Mouse (Mus musculus): ENCODE measurements around the gene Gm10337.

Gm10337 gene

DNA sequence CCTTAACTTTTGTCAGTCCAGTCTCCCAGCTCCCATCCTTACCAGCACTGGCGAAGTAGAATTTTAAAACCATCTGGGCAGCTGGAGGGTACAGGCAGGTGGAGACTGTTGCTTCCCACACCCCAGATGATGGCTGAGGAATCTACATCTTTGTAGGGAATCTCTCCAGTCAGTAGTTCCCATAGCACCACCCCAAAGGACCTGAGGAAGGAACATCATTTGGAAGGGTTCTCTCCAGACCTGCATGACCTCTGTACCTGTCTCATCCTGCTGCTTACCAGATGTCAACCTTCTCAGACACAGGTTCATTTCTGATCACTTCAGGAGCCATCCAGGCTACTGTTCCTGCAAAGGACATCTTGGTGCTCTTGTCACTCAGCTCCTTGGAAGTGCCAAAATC is at the start of gene Gm10337:
Gene Gm10337, plus strand, starts transcription at position 276 of the 400 bp plus-strand sequence.
- in situ Hi-C loops (cut with MboI, MseI), result loop anchor here (10.0 kb wide), 1 partner anchor 419 kb away; no protein-coding TSS in a partner anchor

DNA sequence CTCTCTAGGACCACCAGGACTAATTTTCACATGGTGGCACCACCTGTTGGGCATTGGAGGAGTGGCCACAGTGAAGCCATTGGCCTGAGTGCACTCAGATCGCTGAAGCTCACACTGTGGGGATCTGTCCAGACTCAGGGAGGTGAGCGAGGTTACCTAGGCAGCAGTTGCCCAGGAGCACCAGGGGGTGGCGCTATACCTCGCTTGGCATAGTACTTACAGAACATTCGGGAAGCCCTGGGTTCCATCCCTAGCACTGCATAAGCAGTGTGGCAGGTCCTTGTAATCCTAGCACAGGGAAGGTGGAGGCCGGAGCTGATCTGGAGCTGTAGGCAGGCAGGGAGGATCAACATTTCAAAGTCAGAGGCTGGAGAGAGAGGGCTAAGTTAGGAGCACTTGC is 47.5 kb upstream of the Gm10337 start:
- in situ Hi-C loops (cut with MboI, MseI), result no loop called here

DNA sequence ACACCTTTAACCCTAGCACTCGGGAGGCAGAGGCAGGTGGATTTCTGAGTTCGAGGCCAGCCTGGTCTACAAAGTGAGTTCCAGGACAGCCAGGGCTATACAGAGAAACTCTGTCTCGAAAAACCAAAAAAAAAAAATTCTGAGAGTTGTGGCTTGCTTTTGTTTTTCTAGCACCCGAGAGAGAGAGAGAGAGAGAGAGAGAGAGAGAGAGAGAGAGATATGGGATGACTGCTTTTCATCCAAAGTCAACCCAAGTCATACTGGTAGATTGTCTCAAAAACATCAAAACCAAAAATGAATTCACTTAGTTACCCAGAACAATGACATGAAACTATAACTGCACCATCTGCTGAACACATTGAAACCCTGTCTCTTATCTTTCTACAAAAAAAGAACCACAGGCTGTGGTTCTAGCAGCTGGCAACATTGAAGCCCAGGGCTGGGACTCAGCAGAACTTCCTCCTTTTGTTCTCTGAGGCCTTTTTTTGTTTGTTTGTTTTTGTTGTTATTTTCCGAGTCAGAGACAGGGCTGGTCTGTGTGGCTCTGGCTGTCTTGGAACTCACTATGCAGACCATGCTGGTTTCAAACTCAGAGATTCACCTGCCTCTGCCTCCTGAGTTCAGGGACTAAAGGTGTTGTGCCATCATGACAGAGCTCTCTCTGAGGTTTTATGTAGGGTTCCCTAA is 45.3 kb upstream of the Gm10337 start:
- in situ Hi-C loops (cut with MboI, MseI), result no loop called here

DNA sequence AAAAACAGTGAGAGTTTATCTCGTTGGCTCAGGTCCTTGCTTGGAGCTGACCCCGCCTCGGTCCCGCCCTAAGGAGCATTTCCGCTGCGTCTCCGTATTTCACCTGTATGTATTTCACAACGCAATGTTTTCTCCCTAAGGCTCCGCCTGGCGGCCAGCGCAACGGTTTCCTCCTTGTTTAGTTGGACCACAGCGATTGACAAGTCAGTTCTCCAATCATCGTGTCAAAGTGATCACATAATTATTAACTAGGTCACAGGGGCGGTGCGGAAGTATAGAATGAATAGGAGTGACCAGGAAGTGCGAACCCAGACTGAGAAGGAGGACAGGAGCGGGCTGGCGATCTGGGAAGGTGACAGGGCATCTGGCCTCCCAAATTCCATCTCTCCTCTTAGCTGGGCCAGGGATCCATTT is 44.6 kb upstream of the Gm10337 start, which contains the start of gene Prr13:
Gene Prr13, plus strand, starts transcription at position 125 of the 414 bp plus-strand sequence.
- in situ Hi-C loops (cut with MboI, MseI), result no loop called here

DNA sequence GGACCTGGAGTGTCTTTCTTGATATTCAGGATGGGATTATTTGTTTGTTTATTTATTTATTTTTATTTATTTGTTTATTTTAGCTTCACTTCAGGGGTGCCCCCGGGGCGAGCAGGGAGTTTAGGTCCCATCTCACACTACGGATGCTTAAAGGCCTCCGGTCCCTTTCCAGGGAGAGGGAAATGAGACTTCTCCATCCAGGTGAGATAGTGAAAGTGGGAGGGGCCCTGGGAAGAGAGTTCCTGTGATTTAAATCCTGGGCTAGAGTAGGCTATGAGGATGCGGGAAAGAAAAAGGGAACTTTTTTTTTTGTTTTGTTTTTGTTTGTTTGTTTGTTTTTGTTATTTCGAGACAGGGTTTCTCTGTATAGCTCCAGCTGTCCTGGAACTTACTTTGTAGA is 44.1 kb upstream of the Gm10337 start:
- in situ Hi-C loops (cut with MboI, MseI), result no loop called here

DNA sequence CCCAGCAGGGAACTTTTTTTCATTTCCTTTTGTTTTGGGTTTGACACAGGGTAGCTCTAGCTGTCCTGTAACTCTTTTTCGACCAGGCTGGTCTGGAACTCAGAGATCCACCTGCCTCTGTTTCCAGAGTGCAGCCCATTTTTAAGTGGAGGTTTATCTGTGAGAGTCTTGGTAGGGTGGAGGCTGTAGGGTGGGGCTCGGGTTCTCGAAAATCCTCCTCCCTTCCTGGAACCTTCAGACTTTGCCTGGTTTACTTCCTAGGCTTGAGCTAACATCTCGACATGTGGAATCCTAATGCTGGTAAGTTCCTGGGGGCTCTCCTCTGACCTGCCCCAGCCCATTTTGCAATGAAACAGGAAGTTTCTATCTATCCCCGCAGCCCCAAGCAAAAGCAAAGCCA is 43.7 kb upstream of the Gm10337 start:
- in situ Hi-C loops (cut with MboI, MseI), result no loop called here

DNA sequence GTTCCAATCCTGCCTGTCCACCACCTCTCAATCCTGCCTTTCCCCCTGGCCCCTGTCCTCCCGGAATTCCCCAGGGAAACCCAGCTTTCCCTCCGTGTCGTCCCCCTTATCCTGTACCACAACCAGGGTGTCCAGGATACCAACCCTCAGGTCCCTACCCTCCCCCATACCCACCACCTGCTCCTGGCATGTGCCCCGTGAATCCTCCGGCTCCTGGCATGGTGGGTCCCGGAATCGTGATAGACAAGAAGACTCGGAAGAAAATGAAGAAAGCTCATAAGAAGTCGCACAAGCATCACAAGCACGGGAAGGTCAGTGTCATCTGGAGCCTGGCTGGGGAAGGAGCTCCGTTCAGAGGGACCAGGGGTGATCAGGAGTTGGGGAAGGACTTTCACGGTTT is 43.1 kb upstream of the Gm10337 start:
- in situ Hi-C loops (cut with MboI, MseI), result no loop called here

DNA sequence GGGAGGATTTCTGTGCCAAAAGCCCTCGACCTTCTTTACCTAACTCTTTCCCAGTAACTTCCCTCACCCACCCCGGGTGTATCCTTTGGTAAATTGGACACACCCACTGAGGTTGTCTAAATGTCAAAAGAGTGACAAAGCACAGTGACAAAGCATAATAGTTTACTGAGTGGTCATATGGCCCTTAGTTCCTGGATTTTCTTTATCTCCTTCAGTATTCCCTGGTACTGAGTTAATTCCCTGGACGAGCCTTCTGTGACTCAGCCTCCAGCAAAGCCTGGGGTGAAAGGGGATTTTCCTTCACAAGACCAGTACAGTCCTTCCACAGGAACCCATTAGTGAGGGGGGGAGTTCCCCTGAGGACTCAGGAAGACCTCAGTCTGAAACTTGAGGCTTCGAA is 42.6 kb upstream of the Gm10337 start:
- in situ Hi-C loops (cut with MboI, MseI), result no loop called here

DNA sequence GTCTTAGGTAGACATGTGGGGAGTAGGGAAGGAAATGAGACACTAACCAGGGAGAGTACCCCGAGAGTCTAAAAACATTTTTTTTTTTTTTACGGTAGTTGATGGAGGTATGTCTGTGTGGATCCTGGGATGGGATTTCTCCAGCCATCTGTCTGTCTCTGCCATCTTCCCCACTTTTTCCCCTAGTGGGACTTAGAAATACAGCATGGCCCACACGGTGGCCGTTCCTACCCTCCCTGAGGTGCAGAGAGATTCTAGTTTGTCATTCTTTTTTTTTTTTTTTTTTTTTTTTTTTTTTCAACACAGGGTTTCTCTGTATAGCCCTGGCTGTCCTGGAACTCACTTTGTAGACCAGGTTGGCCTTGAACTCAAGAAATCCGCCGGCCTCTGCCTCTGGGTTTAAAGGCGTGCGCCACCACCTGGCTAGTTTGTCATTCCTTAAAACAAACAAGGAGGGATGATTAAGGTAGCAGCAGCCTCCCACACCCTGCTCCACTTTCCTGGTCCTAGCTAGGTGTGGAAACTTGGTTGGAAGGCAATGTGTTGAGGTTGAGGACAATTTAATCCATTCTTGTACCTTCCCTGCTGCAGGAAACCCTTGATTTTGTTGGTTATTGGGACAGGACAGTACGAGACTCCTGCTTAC is 42.0 kb upstream of the Gm10337 start:
- in situ Hi-C loops (cut with MboI, MseI), result no loop called here

DNA sequence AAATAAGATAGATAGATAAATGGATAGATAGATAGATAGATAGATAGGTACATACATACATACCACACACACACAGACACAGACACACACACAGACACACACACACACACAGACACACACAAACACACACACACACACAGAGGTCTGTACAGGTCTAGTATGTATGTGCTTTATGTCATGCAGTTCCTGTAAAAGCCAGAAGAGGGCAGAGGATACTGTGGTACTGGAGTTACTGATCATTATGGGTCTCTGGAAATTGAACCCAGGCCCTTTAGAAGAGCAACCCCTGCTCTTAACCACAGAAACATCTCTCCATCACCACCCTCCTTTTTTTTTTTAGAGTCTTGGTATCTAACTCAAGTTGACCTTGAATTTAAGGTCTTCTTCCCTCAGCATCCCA is 39.9 kb upstream of the Gm10337 start:
- in situ Hi-C loops (cut with MboI, MseI), result no loop called here

DNA sequence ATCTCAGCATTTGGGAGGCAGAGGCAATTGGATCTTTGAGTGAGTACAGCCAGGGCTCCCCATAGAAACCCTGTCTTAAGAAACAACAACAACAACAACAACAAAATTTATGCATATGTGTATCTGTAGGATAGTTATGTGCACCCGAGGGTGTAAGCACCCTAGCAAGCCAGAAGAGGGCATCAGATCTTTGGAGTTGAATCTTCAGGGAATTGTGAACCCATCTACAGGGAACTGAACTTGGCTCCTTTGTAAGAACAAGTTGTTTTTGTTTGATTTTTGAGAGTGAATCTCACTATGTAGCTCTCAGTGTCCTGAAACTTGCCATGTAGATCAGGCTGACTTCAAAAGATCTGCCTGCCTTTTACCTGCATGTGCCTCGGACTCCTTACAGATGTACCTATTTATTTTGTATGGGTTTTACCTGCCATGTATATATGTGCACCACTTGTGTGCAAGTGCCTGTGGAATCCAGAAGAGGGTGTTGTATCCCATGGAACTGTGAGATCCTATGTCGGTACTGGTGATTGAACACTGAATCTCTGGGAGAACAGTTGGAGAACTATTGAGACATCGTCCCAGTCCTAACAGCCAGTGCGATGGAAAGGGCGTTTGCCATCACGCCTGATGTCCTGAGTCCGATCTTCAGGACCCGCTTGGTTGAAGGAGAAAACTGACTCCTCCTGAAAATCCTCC is 34.7 kb upstream of the Gm10337 start:
- in situ Hi-C loops (cut with MboI, MseI), result no loop called here

DNA sequence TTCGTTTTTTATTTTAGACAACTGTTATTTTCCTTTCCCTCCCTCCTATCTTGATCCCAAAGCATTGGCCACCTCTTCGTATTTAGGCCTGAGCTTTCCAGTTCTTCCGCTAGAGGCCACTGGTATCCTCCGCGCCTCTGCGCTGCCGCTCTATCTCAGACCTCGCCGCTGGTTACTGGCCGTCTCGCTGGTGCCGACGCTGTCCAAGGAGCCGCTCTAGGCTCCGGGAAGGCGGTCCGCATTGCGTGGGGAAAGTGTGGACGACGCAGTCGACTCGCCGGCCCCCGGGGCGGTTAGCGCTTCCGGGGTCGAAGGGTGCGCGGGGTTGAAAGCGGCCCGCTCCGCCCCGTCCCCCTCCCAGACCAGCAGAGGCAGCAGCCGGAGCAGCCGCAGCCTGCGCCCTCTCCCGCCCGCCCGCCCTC is 33.3 kb upstream of the Gm10337 start, which contains the start of gene Pcbp2:
Gene Pcbp2, plus strand, starts transcription at position 357 of the 422 bp plus-strand sequence.
- in situ Hi-C loops (cut with MboI, MseI), result no loop called here

DNA sequence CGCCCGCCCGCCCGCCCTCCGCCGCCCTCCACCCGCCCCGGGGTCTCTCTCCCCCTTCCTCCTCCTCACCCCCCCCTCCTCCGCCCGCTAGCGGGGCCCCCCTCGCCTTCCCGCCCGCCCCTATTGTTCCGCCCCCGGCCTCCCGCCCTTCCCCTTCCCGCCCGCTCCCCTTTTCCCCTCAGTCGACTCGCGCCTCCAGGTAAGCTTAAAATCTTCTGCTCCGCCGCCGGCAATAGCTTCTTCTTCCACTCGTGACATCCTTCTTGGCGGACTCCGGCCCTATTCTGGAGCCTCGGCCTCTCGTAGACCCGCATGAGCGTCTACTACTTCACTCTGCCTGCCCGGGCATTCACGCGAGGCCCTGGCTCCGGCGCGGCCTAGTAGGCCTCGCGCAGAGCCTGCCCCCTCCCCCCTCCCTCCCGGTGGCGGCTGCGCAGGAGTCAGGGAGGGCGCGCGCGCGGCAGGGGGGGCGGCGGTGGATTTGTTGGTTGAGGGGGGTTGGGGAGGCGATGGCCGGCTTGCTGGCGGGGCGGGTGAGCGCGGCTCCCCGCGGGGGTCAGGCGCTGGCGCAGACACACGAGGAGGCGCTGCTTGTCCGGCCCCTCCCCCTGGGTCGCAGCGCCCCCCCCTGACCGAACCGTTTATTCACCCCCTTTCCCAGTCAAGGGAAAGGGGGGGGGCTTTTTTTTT is 32.8 kb upstream of the Gm10337 start:
- in situ Hi-C loops (cut with MboI, MseI), result no loop called here

DNA sequence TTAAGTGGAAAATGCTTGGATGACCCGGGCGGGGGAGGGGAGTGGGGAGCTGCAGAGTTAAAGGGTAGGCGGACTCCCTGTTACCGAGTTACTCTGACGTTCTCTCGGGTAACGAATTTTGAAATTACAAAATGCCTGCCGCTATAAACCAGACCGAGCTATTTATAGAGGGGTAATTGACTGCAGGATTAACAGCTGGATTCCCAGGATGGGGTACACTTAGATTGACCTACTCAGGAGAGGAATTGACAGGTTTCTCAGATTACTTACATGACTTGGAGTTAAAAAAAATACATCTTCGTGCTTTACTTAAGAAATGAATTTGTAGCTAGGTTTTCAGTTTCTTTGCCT is 32.3 kb upstream of the Gm10337 start:
- in situ Hi-C loops (cut with MboI, MseI), result no loop called here

DNA sequence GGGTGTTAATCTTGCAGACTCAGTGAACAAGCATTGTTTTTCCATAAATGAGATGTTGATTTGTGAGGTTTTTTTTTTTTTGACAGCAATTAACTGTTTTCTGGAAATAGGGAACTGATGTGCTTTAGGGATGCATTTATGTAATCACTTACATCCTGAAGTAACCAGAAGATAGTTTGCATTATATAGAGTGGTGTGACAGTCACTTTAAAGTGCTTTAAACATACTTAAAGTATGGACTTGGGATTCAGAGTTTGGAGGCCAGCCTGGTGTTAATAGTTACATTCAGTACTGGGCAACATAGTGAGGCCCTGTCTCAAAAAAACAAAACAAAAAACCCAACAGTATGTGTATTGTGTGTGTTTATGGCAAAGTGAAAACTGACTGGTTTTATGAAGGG is 31.8 kb upstream of the Gm10337 start:
- in situ Hi-C loops (cut with MboI, MseI), result no loop called here

DNA sequence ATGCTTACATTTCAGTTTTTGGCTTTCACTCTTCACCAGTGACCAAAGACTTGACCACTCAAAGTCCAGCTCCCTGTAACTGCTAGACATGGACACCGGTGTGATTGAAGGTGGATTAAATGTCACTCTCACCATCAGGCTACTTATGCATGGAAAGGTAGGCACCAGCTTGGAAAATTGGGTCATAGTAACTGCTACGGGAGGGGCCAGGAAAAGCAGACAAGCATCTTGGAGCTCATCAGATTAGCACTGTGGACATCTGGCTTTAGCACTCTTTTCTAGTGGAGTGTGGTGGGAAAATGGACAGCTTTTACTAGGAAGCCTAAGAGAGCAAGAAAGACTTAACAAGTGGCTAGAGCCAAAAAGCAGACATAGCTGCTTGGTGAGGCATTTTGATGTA is 30.3 kb upstream of the Gm10337 start:
- in situ Hi-C loops (cut with MboI, MseI), result no loop called here

DNA sequence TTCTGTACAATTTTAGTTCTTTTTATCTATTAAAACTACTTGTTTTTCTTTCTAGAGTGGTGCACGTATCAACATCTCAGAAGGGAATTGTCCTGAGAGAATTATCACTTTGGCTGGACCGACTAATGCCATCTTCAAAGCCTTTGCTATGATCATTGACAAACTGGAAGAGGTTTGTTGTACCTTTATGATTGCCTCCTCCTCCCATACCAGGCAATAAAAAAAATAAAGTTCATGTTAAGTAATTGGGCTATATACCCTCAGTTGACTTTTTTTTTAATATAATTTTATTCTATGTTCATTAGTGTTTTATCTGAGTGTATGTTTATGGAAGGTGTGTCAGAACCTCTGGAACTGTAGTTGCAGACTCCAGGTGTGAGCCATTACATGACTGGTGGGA is 29.0 kb upstream of the Gm10337 start:
- in situ Hi-C loops (cut with MboI, MseI), result no loop called here

DNA sequence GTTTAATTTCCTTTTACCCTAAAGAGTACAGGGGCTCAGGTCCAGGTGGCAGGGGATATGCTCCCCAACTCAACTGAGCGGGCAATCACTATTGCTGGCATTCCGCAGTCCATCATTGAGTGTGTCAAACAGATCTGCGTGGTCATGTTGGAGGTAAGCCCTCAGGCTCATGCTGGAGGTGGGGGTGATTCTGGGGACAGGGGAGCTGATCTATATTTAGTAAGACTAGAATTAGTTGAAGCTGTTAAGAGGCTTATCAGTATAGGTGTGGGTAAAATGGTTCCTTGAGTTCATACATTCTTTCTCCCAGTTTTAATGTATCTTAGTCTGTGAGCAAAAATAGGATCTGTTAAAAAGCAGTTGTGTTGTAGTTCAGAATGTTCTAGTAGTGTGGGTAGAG is 20.4 kb upstream of the Gm10337 start:
- in situ Hi-C loops (cut with MboI, MseI), result loop anchor here (10.0 kb wide), 1 partner anchor 58 kb away; no protein-coding TSS in a partner anchor

DNA sequence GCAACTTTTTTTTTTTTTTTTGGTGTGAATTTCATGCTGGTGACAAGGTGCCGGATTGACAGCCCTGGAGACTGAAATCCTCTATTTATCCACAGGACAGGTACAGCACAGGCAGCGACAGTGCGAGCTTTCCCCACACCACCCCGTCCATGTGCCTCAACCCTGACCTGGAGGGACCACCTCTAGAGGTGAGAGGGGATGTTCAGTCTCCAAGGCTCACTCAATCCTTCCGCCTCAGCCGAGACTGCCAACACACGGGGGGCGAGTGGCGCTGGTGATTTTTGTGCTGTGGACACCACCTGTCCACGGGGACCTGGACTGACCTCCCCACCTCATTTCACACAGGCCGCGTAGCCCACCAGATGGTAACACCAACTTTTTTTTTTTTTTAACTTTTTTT is 17.7 kb upstream of the Gm10337 start:
- in situ Hi-C loops (cut with MboI, MseI), result loop anchor here (10.0 kb wide), 1 partner anchor 61 kb away; no protein-coding TSS in a partner anchor

DNA sequence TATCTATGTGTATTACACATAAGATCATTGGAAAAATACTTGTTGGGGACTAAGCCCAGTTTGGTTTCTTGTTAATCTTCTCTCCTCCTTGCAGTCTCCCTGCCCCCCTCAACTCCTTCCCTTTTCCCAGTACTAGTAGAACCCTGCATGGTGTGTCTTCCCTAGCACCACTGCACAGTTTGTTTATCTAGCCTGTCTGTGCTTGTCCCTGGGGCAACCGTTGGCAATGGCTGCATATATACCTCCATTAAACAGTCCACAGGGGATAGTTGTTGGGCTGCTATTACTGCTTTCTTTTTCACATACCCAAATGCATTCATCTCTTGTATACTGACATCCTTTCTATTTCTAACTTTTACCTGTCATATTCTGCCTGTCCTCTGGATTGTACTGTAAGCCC is 15.9 kb upstream of the Gm10337 start:
- in situ Hi-C loops (cut with MboI, MseI), result loop anchor here (10.0 kb wide), 1 partner anchor 63 kb away; no protein-coding TSS in a partner anchor

DNA sequence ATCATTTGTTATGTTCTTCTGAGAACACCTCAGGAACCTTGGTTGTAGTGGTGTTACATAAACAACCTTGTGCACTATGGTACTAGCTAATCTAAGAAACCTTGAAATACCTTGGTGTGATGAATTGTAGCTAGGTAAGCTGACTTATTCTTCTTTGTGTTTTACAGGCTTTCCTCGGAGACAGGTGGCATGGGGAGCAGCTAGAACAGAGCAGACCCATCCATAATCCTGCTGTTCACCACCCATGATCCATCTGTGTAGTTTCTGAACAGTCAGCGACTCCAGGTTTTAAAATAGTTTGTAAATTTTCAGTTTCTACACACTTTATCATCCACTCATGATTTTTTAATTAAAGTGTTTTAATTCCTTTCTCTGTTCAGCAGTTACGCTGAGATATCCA is 5.2 kb upstream of the Gm10337 start:
- in situ Hi-C loops (cut with MboI, MseI), result no loop called here

DNA sequence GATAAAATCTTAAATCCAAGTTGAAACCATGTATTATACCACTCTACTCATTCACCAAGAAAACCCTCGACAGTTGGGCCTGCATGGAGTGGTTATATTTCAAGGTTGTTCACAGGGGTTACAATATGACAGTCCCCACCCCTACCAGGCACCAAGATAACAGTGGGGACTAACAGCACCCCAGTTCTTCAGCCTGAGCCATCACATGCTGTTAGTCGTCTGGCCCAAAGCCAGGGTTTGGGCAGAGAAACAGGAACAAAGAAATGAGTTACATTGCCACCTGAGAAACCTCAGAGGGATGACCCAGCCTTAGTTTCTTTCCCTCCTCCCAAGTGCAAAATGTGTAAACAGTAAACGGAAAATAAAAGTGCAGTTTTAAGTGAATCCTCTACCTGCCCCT is 4.2 kb upstream of the Gm10337 start:
- in situ Hi-C loops (cut with MboI, MseI), result no loop called here

Measured in T-helper 2 cell (primary cell).